Mouse (Mus musculus) C2C12 (cell line): ENCODE measurements at regions not wholly inside any gene's neighbourhood (a gene's known extent, or its start where the extent isn't known, plus 50 kb on each side); places are given as distances from the start of the nearest gene placed in this dataset.

Source experiments
- CTCF ChIP-seq: IDR thresholded peaks from one replicate; pipeline ENCODE4 v1.5.1; 2011; ENCODE audit not compliant: control insufficient read depth, insufficient read depth, insufficient read length
- FOSL1 ChIP-seq: IDR thresholded peaks from one replicate; pipeline ENCODE4 v1.8.0; 2011; ENCODE audit warnings: mild to moderate bottlenecking, low read length; ENCODE audit not compliant: poor library complexity, insufficient read depth, severe bottlenecking
- MAX ChIP-seq: IDR thresholded peaks from one replicate; pipeline ENCODE4 v1.6.1; 2011; ENCODE audit warnings: mild to moderate bottlenecking, control low read depth
- MYOD1 ChIP-seq: IDR thresholded peaks from one replicate; pipeline ENCODE4 v1.6.1; 2011; ENCODE audit warnings: low read depth; ENCODE audit not compliant: control insufficient read depth, insufficient read length
- MYOG ChIP-seq: IDR thresholded peaks from one replicate; pipeline ENCODE4 v1.6.1; 2011; ENCODE audit not compliant: control insufficient read depth, insufficient read length; ENCODE audit errors: extremely low read depth
- USF1 ChIP-seq: IDR thresholded peaks from one replicate; pipeline ENCODE4 v1.6.1; 2011; ENCODE audit warnings: low read depth, mild to moderate bottlenecking, control low read depth, moderate library complexity

GRCm38 (mm10) chr11:27105920-27106319 lies 512.1 kb upstream of the Vrk2 start:
- TF ChIP-seq MAX = no peak
- no peak for TF ChIP-seq CTCF
- TF ChIP-seq USF1 = no peak
- no peak for TF ChIP-seq MYOD1
- no peak for TF ChIP-seq FOSL1
- no peak for TF ChIP-seq MYOG
